Mouse (Mus musculus): ENCODE measurements around the gene Fbxo34.

Gene Fbxo34

DNA sequence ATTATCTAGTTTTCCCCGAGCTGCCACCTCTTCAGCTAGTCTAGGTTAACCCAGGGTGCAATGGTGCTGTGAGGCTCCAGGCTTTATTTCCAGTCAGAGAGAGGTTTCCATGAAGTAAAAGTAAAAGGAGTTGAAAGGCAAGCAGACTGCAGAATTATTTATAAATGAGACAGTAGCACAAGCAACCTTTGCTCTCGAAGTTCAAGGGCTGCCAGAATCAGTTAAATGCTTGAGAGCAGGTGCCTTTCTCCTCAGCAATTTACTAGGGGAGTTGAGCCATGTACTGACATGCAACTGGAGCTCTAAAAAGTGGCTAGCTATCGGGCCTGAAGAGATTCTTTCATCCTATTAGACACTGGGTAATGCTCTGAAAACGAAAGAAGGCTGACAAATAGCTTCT, 112.9 kb downstream of the Fbxo34 start:
- 82% methylated on average over 4 of the region's 4 CpGs for WGBS

GRCm38 (mm10) chr14:47567962-47568652, 117.9 kb downstream of the Fbxo34 start:
- WGBS: under 1% methylated on average over 46 of the region's 46 CpGs

DNA sequence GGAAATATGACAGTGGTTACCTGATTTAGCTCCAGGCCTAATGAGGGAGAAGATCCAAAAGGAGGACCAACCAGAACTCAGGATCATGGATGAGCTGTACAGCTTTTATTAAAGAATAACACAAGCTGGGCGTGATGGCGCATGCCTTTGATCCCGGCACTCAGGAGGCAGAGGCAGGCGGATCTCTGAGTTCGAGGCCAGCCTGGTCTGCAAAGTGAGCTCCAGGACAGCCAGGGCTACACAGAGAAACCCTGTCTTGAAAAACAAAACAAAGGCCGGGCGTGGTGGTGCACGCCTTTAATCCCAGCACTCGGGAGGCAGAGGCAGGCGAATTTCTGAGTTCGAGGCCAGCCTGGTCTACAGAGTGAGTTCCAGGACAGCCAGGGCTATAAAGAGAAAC, 120.3 kb downstream of the Fbxo34 start, which contains the start of gene Atg14:
TSS of gene Atg14 (minus strand) at position 101 of the 400 bp plus-strand sequence.
- WGBS: 95% methylated on average over 11 of the region's 11 CpGs

DNA sequence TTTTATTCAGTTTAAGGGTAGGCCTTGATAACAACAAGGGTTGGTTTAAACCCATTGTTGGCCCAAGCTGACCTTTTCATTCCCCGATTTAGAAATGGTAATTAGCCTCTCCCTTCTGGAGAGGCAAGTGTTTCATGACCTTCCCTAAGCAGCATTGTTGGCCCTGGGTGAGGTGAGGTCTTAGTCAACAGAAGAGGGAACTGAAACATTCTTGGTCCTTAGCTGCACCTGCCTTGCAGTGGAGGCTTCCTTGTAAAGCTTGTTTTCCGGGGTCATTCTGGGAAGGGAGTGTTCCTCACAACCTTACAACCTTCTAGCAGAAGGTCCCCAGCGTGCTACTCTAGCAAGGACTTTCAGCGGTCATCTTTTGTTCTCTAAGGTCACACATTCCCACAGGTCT, 122.5 kb downstream of the Fbxo34 start:
- 85% methylated on average over 4 of the region's 4 CpGs for WGBS

DNA sequence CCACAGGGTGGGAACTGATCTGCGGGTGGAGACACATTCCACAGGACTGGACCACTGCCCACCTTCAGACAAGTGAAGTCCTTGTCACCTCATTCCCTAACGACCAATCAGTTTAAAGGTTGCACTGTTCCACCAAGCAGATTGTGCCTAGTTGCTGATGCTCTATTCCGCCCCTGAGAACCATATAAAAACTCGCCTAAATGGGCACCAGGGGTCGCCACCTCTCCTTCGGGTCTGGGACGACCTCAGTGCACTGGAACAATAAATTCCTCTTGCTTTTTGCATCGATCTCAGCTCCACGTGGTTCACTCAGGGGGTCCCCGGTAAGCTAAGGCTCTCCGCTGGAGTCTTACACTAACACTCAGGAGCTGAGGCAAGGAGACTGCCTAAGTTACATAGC, 124.5 kb downstream of the Fbxo34 start:
- WGBS: 64% methylated on average over 11 of the region's 11 CpGs

GRCm38 (mm10) chr14:47576687-47577086, 126.5 kb downstream of the Fbxo34 start:
- WGBS: 73% methylated on average over 4 of the region's 4 CpGs

- 59% methylated on average over 2 of the region's 2 CpGs for WGBS
These were observed 127.9 kb downstream of the Fbxo34 start for GRCm38 (mm10) chr14:47578086-47578485.

DNA sequence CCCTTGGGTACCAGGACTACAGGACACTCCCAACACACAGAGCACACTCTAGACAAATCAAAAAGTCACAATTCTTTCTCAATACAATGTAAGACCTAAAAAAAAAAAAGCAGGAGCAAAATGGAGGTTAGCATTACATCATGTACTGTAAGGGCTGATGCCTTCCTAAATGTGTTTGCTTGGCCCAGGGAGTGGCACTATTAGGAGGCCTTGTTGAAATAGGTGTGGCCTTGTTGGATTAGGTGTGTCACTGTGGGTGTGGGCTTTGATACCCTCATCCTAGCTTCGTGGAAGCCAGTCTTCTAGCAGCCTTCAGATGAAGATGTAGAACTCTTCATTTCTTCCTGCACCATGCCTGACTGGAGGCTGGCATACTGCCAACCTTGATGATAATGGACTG, 131.1 kb downstream of the Fbxo34 start:
- WGBS: 54% methylated on average over 1 of the region's 1 CpGs

Data from cerebral cortex, adult 2 months (tissue).